Mouse (Mus musculus) limb, embryonic 10.5 days (tissue): ENCODE data around the gene Dclre1a. TPM values are rescaled to one million over a fixed set of nuclear protein-coding genes. Genes with fewer than 3 reads are reported as not detected.
A peak's percentile ranks its signal among the peaks of the same experiment; 100 is the strongest.

ENCODE experiments used
- DNase-seq: peaks from one replicate; pipeline ENCODE4 v3.0.0-alpha.2; 2017; ENCODE audit warnings: low spot score
- H3K27ac ChIP-seq: fragments of 300-500 bp; sonication (generic); 2 replicates; pipeline ENCODE4 v1.5.1; 2016; ENCODE audit warnings: mild to moderate bottlenecking
- H3K27me3 ChIP-seq: fragments of 300-500 bp; sonication (generic); 2 replicates; pipeline ENCODE4 v1.6.1; 2016; ENCODE audit warnings: low read depth, mild to moderate bottlenecking; ENCODE audit not compliant: poor library complexity, severe bottlenecking
- H3K36me3 ChIP-seq: fragments of 300-500 bp; sonication (generic); 2 replicates; pipeline ENCODE4 v1.6.1; 2016; ENCODE audit warnings: mild to moderate bottlenecking, moderate library complexity
- H3K4me1 ChIP-seq: fragments of 300-500 bp; sonication (generic); 2 replicates; pipeline ENCODE4 v1.6.1; 2016
- H3K4me3 ChIP-seq: fragments of 300-500 bp; sonication (generic); 2 replicates; pipeline ENCODE4 v1.5.1; 2016; ENCODE audit warnings: mild to moderate bottlenecking, moderate library complexity
- H3K9me3 ChIP-seq: fragments of 300-500 bp; sonication (generic); replicated peaks from 2 replicates; pipeline ENCODE4 v1.6.1; 2016; ENCODE audit warnings: mild to moderate bottlenecking
- WGBS: fragments of 180-500 bp; shearing (Covaris S2); methylation state at CpG from one replicate; pipeline ENCODE4 v1.1.7; 2016; 5-methylcytosine and 5-hydroxymethylcytosine counted together
- polyA plus RNA-seq: library from polyadenylated mRNA; unstranded; fragments of >200 nt; fragmentation: Nextera tagmentation; extraction: Ambion mirVana; gene quantifications from 2 replicates; pipeline ENCODE4 v1.2.1, GENCODE M21; 2016

The Dclre1a gene
- polyA plus RNA-seq, result 17.1 and 20.9 TPM in 2 replicates

DNA sequence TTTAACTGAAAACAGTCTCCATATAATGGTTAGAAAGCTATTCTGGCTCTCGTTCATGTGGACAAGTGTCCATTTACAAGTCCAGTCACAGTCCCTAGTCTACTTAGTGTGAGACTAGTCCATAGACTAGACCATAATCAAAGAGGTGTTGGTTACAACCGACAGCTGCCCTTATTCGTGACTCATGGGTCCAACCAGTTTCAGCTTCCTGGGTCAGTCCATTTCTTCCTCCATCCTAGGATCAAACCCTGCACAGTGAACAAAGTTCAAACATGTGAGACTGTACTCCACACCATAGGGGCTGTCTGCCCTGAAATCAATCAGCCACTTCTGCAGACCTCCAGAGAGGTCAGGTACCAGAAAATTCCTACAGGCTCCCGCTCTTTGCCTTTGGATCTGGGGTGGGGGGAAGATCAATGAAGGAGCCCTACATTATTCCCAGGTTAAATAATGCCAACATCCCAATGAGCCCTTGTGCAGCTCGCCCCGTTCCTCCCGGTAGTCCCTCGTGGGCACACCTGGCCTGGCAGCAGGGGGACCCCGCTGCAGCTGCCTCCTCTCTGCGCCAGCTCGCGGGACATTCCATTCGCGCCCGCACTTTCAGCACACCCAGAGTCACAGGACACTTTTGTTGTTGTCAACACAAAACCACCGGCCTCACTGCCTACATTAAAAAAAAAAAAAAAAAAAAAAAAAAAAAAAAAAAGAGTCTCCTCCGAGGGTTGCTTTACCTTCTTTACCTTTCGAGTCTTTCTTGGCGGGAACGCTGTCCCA is at the start of gene Dclre1a:
Dclre1a (minus strand) TSS at position 767 of the 774 bp plus-strand sequence.
- H3K36me3 ChIP-seq, result peaks cover 34% of the 10 kb centered on the region
- WGBS, result 9% methylated on average over 20 of the region's 20 CpGs
- peak; percentile 78 for DNase-seq

GRCm38 (mm10) chr19:56592472-56592871 is 44.5 kb upstream of the Dclre1a start:
- no peak overlapping the region for H3K4me3 ChIP-seq
- DNase-seq, result no peak
- H3K27ac ChIP-seq, result no peak overlapping the region
- H3K36me3 ChIP-seq, result peaks cover 97% of the 10 kb centered on the region
- no peaks in the 10 kb centered on the region for H3K9me3 ChIP-seq
- WGBS, result 89% methylated on average over 9 of the region's 9 CpGs
- H3K4me1 ChIP-seq, result no peaks in the 10 kb centered on the region
- H3K27me3 ChIP-seq, result no peaks in the 10 kb centered on the region

More for the DNA sequence above, at the start of gene Dclre1a:
- H3K27ac ChIP-seq, result peak within 1 kb of the TSS; percentile 99
- no peaks in the 10 kb centered on the region for H3K9me3 ChIP-seq
- H3K27me3 ChIP-seq, result no peaks in the 10 kb centered on the region
- peaks cover 20% of the 10 kb centered on the region for H3K4me1 ChIP-seq
- peak within 1 kb of the TSS; percentile 95 for H3K4me3 ChIP-seq

DNA sequence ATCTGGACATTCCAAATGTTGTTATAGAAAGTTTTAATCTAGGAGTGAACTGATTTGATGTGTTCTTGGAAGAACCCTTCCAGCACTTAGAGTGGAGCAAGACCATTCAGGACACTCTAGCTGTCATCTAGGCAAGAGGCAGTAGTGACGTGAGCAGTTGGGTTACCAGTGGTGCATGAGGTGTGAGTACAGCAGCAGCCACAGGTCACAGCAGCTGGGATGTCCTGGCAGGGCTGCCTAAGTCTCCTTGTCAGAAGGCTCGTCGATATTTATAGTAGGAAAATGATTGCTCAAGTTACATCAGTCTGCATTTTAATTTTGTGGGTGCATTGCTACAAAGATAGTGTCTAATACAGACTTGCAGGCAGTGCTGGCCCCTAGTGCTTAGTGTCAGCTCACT is 42.2 kb upstream of the Dclre1a start:
- Histone ChIP-seq H3K36me3 (peaks cover 94% of the 10 kb centered on the region), H3K27ac (no peak overlapping the region), H3K4me1 (no peaks in the 10 kb centered on the region), H3K27me3 (no peaks in the 10 kb centered on the region), H3K9me3 (no peaks in the 10 kb centered on the region), H3K4me3 (no peak overlapping the region)
- DNase-seq, result no peak
- WGBS, result 90% methylated on average over 3 of the region's 3 CpGs

DNA sequence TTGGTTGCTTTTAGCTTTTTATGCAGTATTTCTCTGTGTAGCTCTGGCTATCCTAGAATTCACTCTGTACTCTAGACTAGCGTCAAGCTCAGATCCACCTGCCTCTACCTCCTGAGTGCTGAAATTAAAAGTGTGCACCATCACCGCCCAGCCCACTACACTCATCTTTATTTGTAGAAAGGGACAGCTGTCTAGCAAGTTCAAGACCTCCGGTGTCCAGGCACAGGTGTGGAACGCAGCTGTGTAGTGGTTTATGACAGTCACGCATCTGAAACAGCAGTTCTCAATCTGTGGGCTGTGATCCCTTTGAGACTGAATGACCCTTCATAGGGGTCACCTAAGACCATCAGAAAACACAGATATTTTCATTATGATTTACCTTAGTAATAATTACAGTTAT is 41.4 kb upstream of the Dclre1a start:
- H3K36me3 ChIP-seq, result peaks cover 89% of the 10 kb centered on the region
- H3K27me3 ChIP-seq, result no peaks in the 10 kb centered on the region
- WGBS, result 95% methylated on average over 5 of the region's 5 CpGs
- no peak for DNase-seq
- H3K27ac ChIP-seq, result no peak overlapping the region
- no peaks in the 10 kb centered on the region for H3K9me3 ChIP-seq
- no peak overlapping the region for H3K4me3 ChIP-seq
- no peaks in the 10 kb centered on the region for H3K4me1 ChIP-seq

GRCm38 (mm10) chr19:56589008-56589407 is 41.0 kb upstream of the Dclre1a start:
- no peaks in the 10 kb centered on the region for H3K27me3 ChIP-seq
- no peak for DNase-seq
- H3K4me3 ChIP-seq, result no peak overlapping the region
- H3K27ac ChIP-seq, result no peak overlapping the region
- no peaks in the 10 kb centered on the region for H3K4me1 ChIP-seq
- H3K9me3 ChIP-seq, result no peaks in the 10 kb centered on the region
- WGBS, result 91% methylated on average over 6 of the region's 6 CpGs
- H3K36me3 ChIP-seq, result peaks cover 89% of the 10 kb centered on the region

- Histone ChIP-seq H3K36me3 (peaks cover 87% of the 10 kb centered on the region), H3K27ac (no peak overlapping the region), H3K27me3 (no peaks in the 10 kb centered on the region), H3K4me3 (no peak overlapping the region), H3K4me1 (no peaks in the 10 kb centered on the region), H3K9me3 (no peaks in the 10 kb centered on the region)
- no peak for DNase-seq
- WGBS, result 90% methylated on average over 6 of the region's 6 CpGs
Measured at GRCm38 (mm10) chr19:56588205-56588626, 40.2 kb upstream of the Dclre1a start.

DNA sequence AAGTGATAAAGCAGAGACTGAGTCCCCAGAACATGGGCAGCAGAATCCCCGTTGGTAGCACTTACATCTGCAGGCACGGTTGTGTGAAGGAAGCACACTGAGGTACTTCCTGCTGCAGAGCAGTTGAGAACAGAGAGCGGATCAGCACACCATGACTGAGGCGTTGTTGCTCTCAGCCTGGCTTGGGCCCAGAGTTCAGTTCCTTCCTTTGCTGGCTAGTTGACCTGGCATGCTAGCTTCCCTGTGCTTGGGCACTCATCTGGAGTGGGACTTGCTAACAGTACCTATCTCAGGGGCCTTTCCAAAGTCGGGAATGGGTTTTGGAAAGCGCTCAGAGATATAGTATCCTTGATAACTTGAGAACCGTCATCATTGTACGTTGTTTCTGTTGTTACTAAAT is 38.3 kb upstream of the Dclre1a start:
- no peak for DNase-seq
- WGBS, result 89% methylated on average over 8 of the region's 8 CpGs

DNA sequence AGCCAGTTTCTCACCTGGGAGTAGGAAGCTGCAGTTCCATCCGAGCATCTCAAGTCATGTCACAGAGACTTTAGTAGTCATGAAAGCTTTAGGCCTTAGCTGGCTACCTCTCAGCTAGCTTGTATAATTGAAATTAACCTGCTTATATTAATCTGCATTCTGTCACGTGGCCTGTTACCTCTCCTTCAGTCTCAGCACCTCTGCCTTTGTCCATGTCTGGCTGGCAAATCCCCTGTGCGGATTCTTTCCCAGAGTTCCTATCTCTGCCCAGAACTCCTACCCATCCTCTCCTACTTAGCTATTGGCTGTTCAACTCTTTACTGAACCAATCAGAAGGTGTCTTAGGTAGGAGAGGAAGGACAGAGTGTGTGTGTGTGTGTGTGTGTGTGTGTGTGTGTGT is 36.3 kb upstream of the Dclre1a start:
- DNase-seq, result no peak
- Histone ChIP-seq H3K36me3 (peaks cover 81% of the 10 kb centered on the region), H3K27ac (no peak overlapping the region), H3K4me3 (no peak overlapping the region), H3K9me3 (no peaks in the 10 kb centered on the region), H3K27me3 (no peaks in the 10 kb centered on the region), H3K4me1 (no peaks in the 10 kb centered on the region)
- WGBS, result 89% methylated on average over 3 of the region's 3 CpGs

More for the DNA sequence above, 38.3 kb upstream of the Dclre1a start:
- H3K36me3 ChIP-seq, result peaks cover 87% of the 10 kb centered on the region
- no peak overlapping the region for H3K4me3 ChIP-seq
- H3K27me3 ChIP-seq, result no peaks in the 10 kb centered on the region
- no peaks in the 10 kb centered on the region for H3K4me1 ChIP-seq
- H3K27ac ChIP-seq, result no peak overlapping the region
- H3K9me3 ChIP-seq, result no peaks in the 10 kb centered on the region

DNA sequence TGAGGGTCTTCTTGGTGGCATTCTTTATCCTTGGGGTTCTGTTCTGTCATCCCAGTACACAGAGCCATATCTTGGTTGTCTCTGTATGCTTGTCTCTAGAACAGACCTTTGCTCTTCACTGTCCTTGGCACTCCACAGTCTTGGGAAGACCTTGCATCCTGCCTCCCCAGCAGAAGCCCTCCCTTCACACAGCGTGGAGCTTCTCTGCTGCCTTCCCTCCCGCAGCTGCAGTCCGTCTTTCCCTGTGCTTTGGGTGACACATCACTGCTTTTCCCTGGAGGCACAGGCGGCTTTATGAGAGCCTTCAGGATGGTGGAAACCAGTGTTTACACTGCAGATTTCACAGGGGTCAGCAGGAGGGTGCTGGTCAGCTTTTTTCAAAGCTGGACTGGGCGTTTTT is 35.8 kb upstream of the Dclre1a start:
- no peaks in the 10 kb centered on the region for H3K4me1 ChIP-seq
- H3K9me3 ChIP-seq, result no peaks in the 10 kb centered on the region
- H3K27ac ChIP-seq, result no peak overlapping the region
- H3K36me3 ChIP-seq, result peaks cover 76% of the 10 kb centered on the region
- no peak overlapping the region for H3K4me3 ChIP-seq
- no peak for DNase-seq
- 73% methylated on average over 5 of the region's 5 CpGs for WGBS
- no peaks in the 10 kb centered on the region for H3K27me3 ChIP-seq

GRCm38 (mm10) chr19:56581981-56582380 is 34.0 kb upstream of the Dclre1a start:
- peaks cover 75% of the 10 kb centered on the region for H3K36me3 ChIP-seq
- no peaks in the 10 kb centered on the region for H3K9me3 ChIP-seq
- no peaks in the 10 kb centered on the region for H3K27me3 ChIP-seq
- no peak overlapping the region for H3K4me3 ChIP-seq
- no peaks in the 10 kb centered on the region for H3K4me1 ChIP-seq
- 91% methylated on average over 5 of the region's 5 CpGs for WGBS
- H3K27ac ChIP-seq, result no peak overlapping the region
- no peak for DNase-seq

DNA sequence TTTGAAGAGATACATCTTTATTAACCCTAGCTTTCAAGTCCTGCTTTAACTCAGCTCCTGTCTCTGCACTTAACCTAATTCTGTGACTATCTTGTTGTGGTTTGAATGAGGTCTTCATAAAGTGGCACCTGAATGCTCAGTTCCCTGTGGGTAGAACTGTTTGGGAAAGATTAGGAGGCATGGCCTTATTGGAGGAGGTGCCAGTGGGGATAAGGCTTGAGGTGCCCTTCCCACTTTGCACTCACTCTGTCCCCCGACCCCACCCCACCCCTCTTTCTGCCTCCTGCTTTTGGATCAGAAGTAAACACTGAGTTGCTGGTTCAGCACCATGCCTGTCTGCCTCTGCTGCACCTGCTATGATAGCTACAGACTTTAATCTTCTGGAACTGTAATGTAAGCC is 29.8 kb upstream of the Dclre1a start:
- no peak for DNase-seq
- H3K4me3 ChIP-seq, result no peak overlapping the region
- no peak overlapping the region for H3K27ac ChIP-seq
- H3K9me3 ChIP-seq, result no peaks in the 10 kb centered on the region
- H3K4me1 ChIP-seq, result no peaks in the 10 kb centered on the region
- 95% methylated on average over 1 of the region's 1 CpGs for WGBS
- peaks cover 57% of the 10 kb centered on the region for H3K36me3 ChIP-seq
- H3K27me3 ChIP-seq, result no peaks in the 10 kb centered on the region

DNA sequence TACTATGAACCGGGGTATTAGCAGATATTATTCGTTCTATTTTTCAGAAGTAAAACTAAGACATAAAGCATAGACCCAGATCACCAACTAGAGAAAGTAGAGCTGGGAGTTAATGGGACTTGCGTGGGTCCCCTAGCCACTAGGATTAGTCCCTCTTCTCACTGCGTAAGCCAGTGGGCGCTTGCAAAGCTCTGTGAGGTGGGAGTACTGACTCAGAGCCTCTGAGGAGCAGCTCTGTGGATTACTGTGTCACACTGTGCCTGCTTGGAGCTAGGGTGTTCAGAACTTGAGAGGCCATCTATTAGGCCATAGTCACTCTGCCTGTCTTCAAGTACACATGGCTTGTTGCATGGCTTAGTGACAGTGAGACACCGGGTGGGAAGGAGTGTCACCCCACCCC is 25.2 kb upstream of the Dclre1a start:
- H3K36me3 ChIP-seq, result peaks cover 51% of the 10 kb centered on the region
- 94% methylated on average over 6 of the region's 6 CpGs for WGBS
- no peaks in the 10 kb centered on the region for H3K9me3 ChIP-seq
- no peak for DNase-seq
- H3K27me3 ChIP-seq, result no peaks in the 10 kb centered on the region
- H3K27ac ChIP-seq, result no peak overlapping the region
- no peaks in the 10 kb centered on the region for H3K4me1 ChIP-seq
- no peak overlapping the region for H3K4me3 ChIP-seq

- Histone ChIP-seq H3K4me1 (no peaks in the 10 kb centered on the region), H3K9me3 (no peaks in the 10 kb centered on the region), H3K27me3 (no peaks in the 10 kb centered on the region), H3K4me3 (no peak overlapping the region), H3K27ac (no peak overlapping the region), H3K36me3 (peaks cover 39% of the 10 kb centered on the region)
- DNase-seq, result no peak
- WGBS, result 94% methylated on average over 5 of the region's 5 CpGs
Measured at GRCm38 (mm10) chr19:56571913-56572312, 23.9 kb upstream of the Dclre1a start.

DNA sequence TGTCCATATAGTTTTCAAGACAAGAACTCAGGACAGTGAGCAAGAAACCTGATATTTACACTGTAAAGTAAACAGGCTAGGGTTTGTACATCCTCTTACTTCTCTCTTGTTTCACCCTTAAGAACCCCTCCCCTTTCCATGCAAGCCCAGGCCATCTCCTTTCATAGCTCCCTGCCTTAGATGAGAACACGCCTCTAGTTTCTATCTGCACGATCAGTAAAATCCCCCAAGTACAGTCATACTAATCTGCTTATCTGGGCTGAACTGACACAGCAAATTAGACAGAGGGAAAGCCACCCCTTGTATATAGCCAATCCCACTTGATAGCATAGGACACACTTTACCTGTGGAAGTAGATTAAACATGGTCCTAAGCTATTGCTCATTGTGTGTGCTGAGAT is 23.2 kb upstream of the Dclre1a start:
- Histone ChIP-seq H3K36me3 (peaks cover 37% of the 10 kb centered on the region), H3K4me3 (no peak overlapping the region), H3K9me3 (no peaks in the 10 kb centered on the region), H3K27me3 (no peaks in the 10 kb centered on the region), H3K4me1 (no peaks in the 10 kb centered on the region), H3K27ac (no peak overlapping the region)
- DNase-seq, result no peak
- WGBS, result 96% methylated on average over 2 of the region's 2 CpGs
